Mouse (Mus musculus): Measurements from ENCODE around the gene St6gal1.

- TF ChIP-seq CHD2 (IDR thresholded peaks at IDR 0.05; ENCODE audit: low read depth, low read length) (no peak), ZNF384 (IDR thresholded peaks at IDR 0.05; ENCODE audit: low read depth, low read length) (no peak), ZC3H11A (IDR thresholded peaks at IDR 0.05; ENCODE audit: borderline replicate concordance, low read depth, low read length) (no peak)
Measured at GRCm38 (mm10) chr16:23235173-23235694, 10.7 kb downstream of the St6gal1 start.
